Mouse (Mus musculus): ENCODE data around the gene Prcp. TPM values are rescaled to one million over a fixed set of nuclear protein-coding genes. Genes with fewer than 3 reads are reported as not detected.
A peak's percentile ranks its signal among the peaks of the same experiment; 100 is the strongest.

Gene Prcp
- 19.4 and 19.6 TPM in 2 replicates for polyA plus RNA-seq (2014; fragmentation: Nextera tagmentation; extraction: Ambion mirVana)

- peak within 1 kb of the TSS; percentile 71 for H3K4me2 ChIP-seq
- under 1% methylated on average over 53 of the region's 53 CpGs for WGBS
- peak; percentile 100 for DNase-seq (ENCODE audit: low spot score, missing footprints)
- H3K27ac ChIP-seq (ENCODE audit: low read depth, low read length): peak within 1 kb of the TSS; percentile 93
- peak; percentile 92 for ATAC-seq (ENCODE audit: low FRiP score)
- H3K9me3 ChIP-seq (ENCODE audit: control insufficient read depth, low read length): no peaks in the 10 kb centered on the region
- peak within 1 kb of the TSS; percentile 86 for H3K9ac ChIP-seq (ENCODE audit: low read length)
- H3K27me3 ChIP-seq (ENCODE audit: control insufficient read depth, insufficient read depth, low read length): no peaks in the 10 kb centered on the region
- H3K36me3 ChIP-seq (ENCODE audit: control insufficient read depth, insufficient read depth, low read length): no peaks in the 10 kb centered on the region
- H3K4me3 ChIP-seq (ENCODE audit: low read depth, low read length): peak within 1 kb of the TSS; percentile 62
- H3K4me1 ChIP-seq (ENCODE audit: control insufficient read depth, insufficient read depth, low read length): peaks cover 17% of the 10 kb centered on the region
These were observed at the start of gene Prcp, which contains the start of gene Ddias for GRCm38 (mm10) chr7:92874116-92874675. Gene Prcp, plus strand, starts transcription at chr7:92874470. Gene Ddias, minus strand, starts transcription at chr7:92874247.

DNA sequence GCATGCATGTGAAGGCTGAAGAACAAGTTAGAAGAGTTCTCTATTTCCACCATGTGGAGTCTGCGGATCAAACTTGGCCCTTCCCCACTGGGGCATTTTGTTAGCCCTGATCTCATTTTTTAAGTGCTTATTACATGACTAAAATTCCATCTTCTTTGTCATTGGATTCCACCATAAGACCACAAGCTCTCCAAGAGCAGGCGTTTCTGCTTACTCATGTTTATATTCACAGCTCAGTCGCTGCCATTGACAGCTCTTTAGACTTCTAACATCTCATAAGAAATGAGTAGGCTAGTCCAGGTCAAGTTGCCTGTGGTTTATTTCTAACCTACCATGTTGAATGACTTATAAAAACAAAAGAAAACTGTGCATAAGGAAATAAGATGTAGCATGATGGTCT, 48.0 kb upstream of the Prcp start:
- H3K9me3 ChIP-seq (ENCODE audit: control insufficient read depth, low read length): no peaks in the 10 kb centered on the region
- 94% methylated on average over 3 of the region's 3 CpGs for WGBS
- DNase-seq (ENCODE audit: low spot score, missing footprints) (no peak), ATAC-seq (ENCODE audit: low FRiP score) (no peak)
- H3K4me3 ChIP-seq (ENCODE audit: low read depth, low read length): no peak overlapping the region
- no peaks in the 10 kb centered on the region for H3K27me3 ChIP-seq (ENCODE audit: control insufficient read depth, insufficient read depth, low read length)
- no peak overlapping the region for H3K9ac ChIP-seq (ENCODE audit: low read length)
- no peak overlapping the region for H3K27ac ChIP-seq (ENCODE audit: low read depth, low read length)
- no peaks in the 10 kb centered on the region for H3K36me3 ChIP-seq (ENCODE audit: control insufficient read depth, insufficient read depth, low read length)
- no peak overlapping the region for H3K4me2 ChIP-seq
- H3K4me1 ChIP-seq (ENCODE audit: control insufficient read depth, insufficient read depth, low read length): no peaks in the 10 kb centered on the region

DNA sequence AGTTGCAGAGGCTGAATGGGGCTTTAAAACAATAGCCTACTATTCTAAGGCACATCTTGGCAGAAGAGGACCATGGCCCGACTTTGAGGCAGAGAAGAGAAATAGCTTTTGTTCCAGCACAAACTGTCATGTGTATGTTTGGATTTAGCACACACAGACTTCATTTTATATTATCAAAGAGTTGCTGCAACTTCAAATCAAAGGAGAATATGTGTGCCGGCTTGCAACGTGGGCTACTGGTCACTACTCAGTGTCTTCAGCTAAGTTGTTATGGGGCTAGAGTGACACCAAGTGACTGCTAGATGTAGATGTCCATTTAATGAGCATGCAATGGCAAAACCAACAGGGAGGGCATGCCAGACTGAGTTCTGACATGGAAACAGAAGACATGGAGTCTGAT, 46.3 kb upstream of the Prcp start:
- Histone ChIP-seq H3K4me3 (ENCODE audit: low read depth, low read length) (no peak overlapping the region), H3K9ac (ENCODE audit: low read length) (no peak overlapping the region), H3K36me3 (ENCODE audit: control insufficient read depth, insufficient read depth, low read length) (no peaks in the 10 kb centered on the region), H3K27ac (ENCODE audit: low read depth, low read length) (no peak overlapping the region), H3K4me2 (no peak overlapping the region), H3K9me3 (ENCODE audit: control insufficient read depth, low read length) (no peaks in the 10 kb centered on the region), H3K4me1 (ENCODE audit: control insufficient read depth, insufficient read depth, low read length) (no peaks in the 10 kb centered on the region), H3K27me3 (ENCODE audit: control insufficient read depth, insufficient read depth, low read length) (no peaks in the 10 kb centered on the region)
- ATAC-seq (ENCODE audit: low FRiP score): no peak
- WGBS: 60% methylated on average over 3 of the region's 3 CpGs
- DNase-seq (ENCODE audit: low spot score, missing footprints): no peak

GRCm38 (mm10) chr7:92832395-92832794, 41.9 kb upstream of the Prcp start:
- 92% methylated on average over 6 of the region's 6 CpGs for WGBS
- no peaks in the 10 kb centered on the region for H3K27me3 ChIP-seq (ENCODE audit: control insufficient read depth, insufficient read depth, low read length)
- H3K4me3 ChIP-seq (ENCODE audit: low read depth, low read length): no peak overlapping the region
- H3K27ac ChIP-seq (ENCODE audit: low read depth, low read length): no peak overlapping the region
- DNase-seq (ENCODE audit: low spot score, missing footprints) (no peak), ATAC-seq (ENCODE audit: low FRiP score) (no peak)
- no peaks in the 10 kb centered on the region for H3K36me3 ChIP-seq (ENCODE audit: control insufficient read depth, insufficient read depth, low read length)
- no peaks in the 10 kb centered on the region for H3K4me1 ChIP-seq (ENCODE audit: control insufficient read depth, insufficient read depth, low read length)
- H3K9ac ChIP-seq (ENCODE audit: low read length): no peak overlapping the region
- no peak overlapping the region for H3K4me2 ChIP-seq
- no peaks in the 10 kb centered on the region for H3K9me3 ChIP-seq (ENCODE audit: control insufficient read depth, low read length)

DNA sequence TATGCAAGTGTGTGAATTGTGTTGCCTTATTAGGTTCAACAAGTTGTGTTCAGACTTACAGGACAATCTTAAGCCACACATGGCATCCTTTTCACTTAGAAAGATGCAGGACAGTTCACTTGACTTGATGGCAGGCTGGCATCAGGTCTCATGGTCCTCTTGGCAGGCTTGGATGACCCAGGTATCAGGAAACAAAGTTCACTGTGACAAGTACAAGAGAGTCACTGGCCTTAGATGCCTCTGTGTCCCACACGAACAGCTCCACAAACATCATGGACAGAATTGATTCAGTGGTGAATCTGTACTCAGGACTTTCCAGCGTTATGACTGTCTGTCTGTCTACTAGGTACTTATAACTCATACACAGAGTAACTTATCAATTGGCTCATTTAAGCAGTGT, 39.9 kb upstream of the Prcp start:
- no peak overlapping the region for H3K4me2 ChIP-seq
- ATAC-seq (ENCODE audit: low FRiP score): no peak
- no peaks in the 10 kb centered on the region for H3K9me3 ChIP-seq (ENCODE audit: control insufficient read depth, low read length)

DNA sequence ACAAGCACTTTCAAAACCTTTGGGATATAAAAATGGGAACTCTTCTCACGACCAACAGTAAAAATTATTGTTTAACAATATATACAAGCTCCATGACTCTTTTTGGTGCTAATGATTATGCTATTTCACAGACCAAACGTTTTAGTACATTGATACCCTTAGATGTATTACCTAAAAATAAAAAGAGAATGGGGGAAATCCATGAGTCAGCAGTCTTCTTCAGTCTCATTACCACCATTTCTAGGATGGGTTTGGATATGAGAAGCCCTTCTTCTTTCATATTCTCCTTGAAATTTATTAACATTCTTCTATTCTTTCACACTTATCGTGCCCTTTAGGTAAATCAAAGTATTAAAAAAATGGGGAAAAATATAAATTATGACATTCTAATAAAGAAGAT, 37.8 kb upstream of the Prcp start:
- no peak overlapping the region for H3K4me2 ChIP-seq
- 88% methylated on average over 3 of the region's 3 CpGs for WGBS
- H3K9me3 ChIP-seq (ENCODE audit: control insufficient read depth, low read length): no peaks in the 10 kb centered on the region
- no peak overlapping the region for H3K9ac ChIP-seq (ENCODE audit: low read length)
- no peaks in the 10 kb centered on the region for H3K36me3 ChIP-seq (ENCODE audit: control insufficient read depth, insufficient read depth, low read length)
- no peak overlapping the region for H3K27ac ChIP-seq (ENCODE audit: low read depth, low read length)
- H3K27me3 ChIP-seq (ENCODE audit: control insufficient read depth, insufficient read depth, low read length): no peaks in the 10 kb centered on the region
- no peaks in the 10 kb centered on the region for H3K4me1 ChIP-seq (ENCODE audit: control insufficient read depth, insufficient read depth, low read length)
- no peak for ATAC-seq (ENCODE audit: low FRiP score)
- no peak overlapping the region for H3K4me3 ChIP-seq (ENCODE audit: low read depth, low read length)
- DNase-seq (ENCODE audit: low spot score, missing footprints): no peak

More for the DNA sequence above, 39.9 kb upstream of the Prcp start:
- Histone ChIP-seq H3K27me3 (ENCODE audit: control insufficient read depth, insufficient read depth, low read length) (no peaks in the 10 kb centered on the region), H3K36me3 (ENCODE audit: control insufficient read depth, insufficient read depth, low read length) (no peaks in the 10 kb centered on the region), H3K9ac (ENCODE audit: low read length) (no peak overlapping the region), H3K27ac (ENCODE audit: low read depth, low read length) (no peak overlapping the region), H3K4me3 (ENCODE audit: low read depth, low read length) (no peak overlapping the region), H3K4me1 (ENCODE audit: control insufficient read depth, insufficient read depth, low read length) (no peaks in the 10 kb centered on the region)
- 92% methylated on average over 2 of the region's 2 CpGs for WGBS
- no peak for DNase-seq (ENCODE audit: low spot score, missing footprints)

- no peak overlapping the region for H3K4me2 ChIP-seq
- no peak for ATAC-seq (ENCODE audit: low FRiP score)
- no peaks in the 10 kb centered on the region for H3K36me3 ChIP-seq (ENCODE audit: control insufficient read depth, insufficient read depth, low read length)
- no peak for DNase-seq (ENCODE audit: low spot score, missing footprints)
- H3K9ac ChIP-seq (ENCODE audit: low read length): no peak overlapping the region
- H3K27ac ChIP-seq (ENCODE audit: low read depth, low read length): no peak overlapping the region
- H3K4me3 ChIP-seq (ENCODE audit: low read depth, low read length): no peak overlapping the region
- H3K9me3 ChIP-seq (ENCODE audit: control insufficient read depth, low read length): no peaks in the 10 kb centered on the region
- no peaks in the 10 kb centered on the region for H3K27me3 ChIP-seq (ENCODE audit: control insufficient read depth, insufficient read depth, low read length)
- no peaks in the 10 kb centered on the region for H3K4me1 ChIP-seq (ENCODE audit: control insufficient read depth, insufficient read depth, low read length)
- 93% methylated on average over 11 of the region's 11 CpGs for WGBS
These were observed 37.0 kb upstream of the Prcp start for GRCm38 (mm10) chr7:92837226-92837625.

DNA sequence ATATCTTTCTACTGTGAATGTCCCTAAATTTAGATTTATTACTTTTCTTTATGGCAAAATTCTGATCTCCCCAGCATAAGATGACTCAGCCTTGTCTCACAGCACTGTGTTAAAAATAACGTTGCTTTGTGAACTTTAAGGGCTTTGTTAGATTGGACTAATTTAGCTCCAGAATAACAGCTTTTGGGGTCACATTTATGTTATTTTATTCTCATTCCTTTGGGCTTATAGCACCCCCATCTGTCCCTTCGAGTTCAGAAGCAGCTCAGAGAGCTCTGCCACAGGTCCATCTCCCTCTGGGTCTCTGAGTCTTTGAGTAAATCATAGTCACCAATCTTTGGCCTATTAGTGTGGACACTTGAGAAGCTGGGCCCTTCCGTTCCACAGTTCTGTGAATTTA, 36.4 kb upstream of the Prcp start:
- H3K9me3 ChIP-seq (ENCODE audit: control insufficient read depth, low read length): no peaks in the 10 kb centered on the region
- no peak overlapping the region for H3K4me3 ChIP-seq (ENCODE audit: low read depth, low read length)
- no peak overlapping the region for H3K27ac ChIP-seq (ENCODE audit: low read depth, low read length)
- H3K9ac ChIP-seq (ENCODE audit: low read length): no peak overlapping the region
- no peaks in the 10 kb centered on the region for H3K27me3 ChIP-seq (ENCODE audit: control insufficient read depth, insufficient read depth, low read length)
- 75% methylated on average over 3 of the region's 3 CpGs for WGBS
- no peak for ATAC-seq (ENCODE audit: low FRiP score)
- H3K36me3 ChIP-seq (ENCODE audit: control insufficient read depth, insufficient read depth, low read length): no peaks in the 10 kb centered on the region
- DNase-seq (ENCODE audit: low spot score, missing footprints): no peak
- H3K4me1 ChIP-seq (ENCODE audit: control insufficient read depth, insufficient read depth, low read length): no peaks in the 10 kb centered on the region
- no peak overlapping the region for H3K4me2 ChIP-seq

GRCm38 (mm10) chr7:92842254-92842653, 32.0 kb upstream of the Prcp start:
- no peak overlapping the region for H3K4me3 ChIP-seq (ENCODE audit: low read depth, low read length)
- H3K9me3 ChIP-seq (ENCODE audit: control insufficient read depth, low read length): no peaks in the 10 kb centered on the region
- no peaks in the 10 kb centered on the region for H3K36me3 ChIP-seq (ENCODE audit: control insufficient read depth, insufficient read depth, low read length)
- ATAC-seq (ENCODE audit: low FRiP score): no peak
- no peaks in the 10 kb centered on the region for H3K4me1 ChIP-seq (ENCODE audit: control insufficient read depth, insufficient read depth, low read length)
- WGBS: 82% methylated on average over 2 of the region's 2 CpGs
- DNase-seq (ENCODE audit: low spot score, missing footprints): no peak
- H3K9ac ChIP-seq (ENCODE audit: low read length): no peak overlapping the region
- H3K4me2 ChIP-seq: no peak overlapping the region
- H3K27ac ChIP-seq (ENCODE audit: low read depth, low read length): no peak overlapping the region
- no peaks in the 10 kb centered on the region for H3K27me3 ChIP-seq (ENCODE audit: control insufficient read depth, insufficient read depth, low read length)
